Mouse (Mus musculus) left cerebral cortex, adult 18-20 months (tissue): Measurements from ENCODE around the gene Cdh20. TPM values are rescaled to one million over a fixed set of nuclear protein-coding genes. Genes with fewer than 3 reads are reported as not detected.

Source experiments
- DNase-seq, 2 experiments: peaks; one replicate each; pipeline ENCODE4 v3.0.0; 2021 to 2022; ENCODE audit warnings: low spot score in 2 of 2, mixed read lengths in 1 of 2
- total RNA-seq, 2 experiments: library from RNA; stranded (reverse); gene quantifications; 2 replicates each; pipeline ENCODE4 v1.2.3; 2021

Cdh20 gene
- total RNA-seq, 2 experiments from 2014 or later = 18.2 to 18.8 TPM

DNA sequence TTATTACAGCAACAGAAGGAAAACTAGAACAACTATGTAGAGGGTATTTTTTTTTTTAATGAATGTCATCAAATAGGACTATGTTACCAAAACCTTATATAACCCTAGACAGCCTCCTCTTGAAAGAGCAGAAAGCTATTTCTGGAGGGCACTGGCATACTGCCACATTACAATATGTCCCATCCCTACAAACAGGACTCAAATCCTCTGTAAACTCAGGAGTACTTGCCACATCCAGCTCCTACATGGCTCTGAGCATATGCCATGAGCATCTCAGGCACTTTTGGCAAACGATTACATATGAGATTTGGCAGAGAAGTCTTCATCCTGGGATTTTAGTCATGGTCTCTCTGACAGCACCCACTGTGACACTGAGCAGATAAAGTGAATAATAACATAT, 235.5 kb downstream of the Cdh20 start:
- peak; percentile 14 to 23 for DNase-seq

DNA sequence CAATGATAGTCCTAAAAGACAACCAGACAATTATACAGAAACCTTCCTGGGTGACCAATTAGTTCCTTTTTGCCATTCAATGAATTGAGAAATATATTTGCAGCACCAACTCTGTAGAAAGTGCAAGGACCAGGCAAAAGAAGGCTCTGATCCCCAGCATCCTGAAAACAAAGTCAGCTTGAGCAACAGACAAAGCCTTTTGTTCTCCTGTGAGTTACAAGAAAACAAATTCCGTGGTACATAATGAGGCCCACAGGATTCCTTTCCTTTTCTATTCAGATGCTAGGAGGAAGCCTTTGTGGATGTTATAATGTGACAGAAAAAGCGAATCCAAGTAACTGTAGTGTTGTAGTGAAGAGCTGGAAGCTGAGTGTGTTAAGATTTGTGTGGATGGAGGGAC, 244.3 kb downstream of the Cdh20 start:
- DNase-seq = no peak

DNA sequence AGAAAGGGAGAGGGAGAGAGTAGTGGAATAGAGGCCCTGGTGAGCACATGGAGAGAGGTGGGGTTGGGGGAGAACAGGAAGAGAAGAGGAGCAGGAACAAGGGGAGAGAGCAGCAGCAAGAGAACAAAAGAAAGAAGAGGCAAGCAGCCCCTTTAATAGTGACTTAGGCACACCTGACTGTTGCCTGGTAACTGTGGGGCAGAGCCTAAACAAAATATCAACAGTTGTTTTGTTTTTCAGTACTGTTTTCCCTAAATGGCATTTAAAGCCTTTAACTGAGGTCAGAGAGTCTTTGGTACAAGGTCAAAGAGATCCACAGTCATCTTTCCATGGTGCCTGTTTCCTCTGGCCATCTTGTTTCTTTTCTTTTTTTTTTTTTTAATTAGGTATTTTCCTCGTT, 245.0 kb downstream of the Cdh20 start:
- no peak for DNase-seq

DNA sequence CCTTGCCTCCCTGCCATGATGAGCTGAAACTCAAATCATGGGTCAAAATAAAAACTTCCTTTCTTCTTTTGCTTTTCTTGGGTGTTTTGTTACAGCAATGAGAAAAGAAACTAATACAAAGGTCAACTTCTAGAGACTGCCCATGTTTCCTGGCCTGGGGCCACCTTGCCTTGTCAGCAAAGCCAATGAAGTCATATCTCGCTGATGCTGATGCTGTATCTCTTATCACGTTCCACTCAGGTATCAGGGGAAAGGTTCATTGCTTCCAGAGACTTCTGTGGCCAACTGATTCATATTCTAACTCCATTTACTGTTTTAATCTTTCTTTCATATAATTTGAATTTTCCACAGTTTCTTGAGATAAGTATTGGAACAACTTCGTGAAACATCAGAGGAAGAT, 273.3 kb downstream of the Cdh20 start:
- no peak for DNase-seq
